Mouse (Mus musculus) brain, embryonic 14.5 days (tissue): Measurements from ENCODE around the gene Cyba.

Experiments
- CTCF ChIP-seq: fragments of 200-500 bp; IDR thresholded peaks from 2 replicates; pipeline ENCODE4 v1.5.1; 2012; ENCODE audit warnings: inconsistent platforms, mild to moderate bottlenecking, moderate library complexity, borderline replicate concordance; ENCODE audit not compliant: insufficient read depth, insufficient read length; ENCODE audit errors: extremely low read depth
- POLR2A ChIP-seq: fragments of 200-500 bp; IDR thresholded peaks from 2 replicates; pipeline ENCODE4 v1.6.1; 2012; ENCODE audit warnings: mild to moderate bottlenecking, inconsistent platforms, borderline replicate concordance; ENCODE audit not compliant: poor library complexity, insufficient read depth, insufficient read length, severe bottlenecking; ENCODE audit errors: extremely low read depth

GRCm38 (mm10) chr8:122375751-122376364, 56.9 kb downstream of the Cyba start:
- TF ChIP-seq CTCF (no peak), POLR2A (no peak)
